Mouse (Mus musculus): ENCODE data around the gene Aig1. TPM values are rescaled to one million over a fixed set of nuclear protein-coding genes. Genes with fewer than 3 reads are reported as not detected.

Gene Aig1
- polyA plus RNA-seq, 1 experiment from 2014 or later, result 22.0 TPM

DNA sequence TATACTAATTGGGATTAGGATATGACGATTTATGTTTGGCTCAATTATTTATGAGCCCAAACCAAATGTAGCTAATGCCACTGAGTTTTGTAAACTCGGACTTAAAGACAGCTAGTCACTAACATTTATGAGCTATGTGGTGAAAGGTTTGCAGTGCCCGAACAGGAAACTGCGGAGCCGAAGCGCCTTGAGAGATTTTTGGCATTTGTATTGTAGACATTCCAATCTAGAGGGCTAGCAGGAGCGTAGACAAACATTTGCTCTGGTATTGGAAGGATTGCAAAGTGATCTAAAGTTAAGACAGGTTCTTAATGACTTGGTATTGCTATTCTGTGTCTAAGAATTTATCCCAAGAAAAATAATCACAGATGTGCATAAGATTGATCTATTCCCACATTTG lies 12.3 kb downstream of the Aig1 start:
- H3K4me3 ChIP-seq (ENCODE audit: low read depth, low read length), result no peak overlapping the region
- H3K27ac ChIP-seq (ENCODE audit: low read depth, low read length), result no peak overlapping the region
- no peak for ATAC-seq (replicated peaks; ENCODE audit: low FRiP score)
- DNase-seq (ENCODE audit: low spot score), result no peak
- peaks cover 2% of the 10 kb centered on the region; the same call in 1 of the 2 replicates for H3K4me1 ChIP-seq (replicated peaks; ENCODE audit: control insufficient read depth, insufficient read depth, low read length)
- no peak overlapping the region for H3K9ac ChIP-seq (ENCODE audit: low read length)
- H3K27me3 ChIP-seq (ENCODE audit: control insufficient read depth, insufficient read depth, low read length), result no peaks in the 10 kb centered on the region
- H3K4me2 ChIP-seq (ENCODE audit: low read depth, low read length, severe bottlenecking), result no peak overlapping the region
- 92% methylated on average over 7 of the region's 7 CpGs for WGBS
- no peaks in the 10 kb centered on the region for H3K9me3 ChIP-seq (ENCODE audit: control insufficient read depth, low read length)
- no peaks in the 10 kb centered on the region for H3K36me3 ChIP-seq (ENCODE audit: control insufficient read depth, insufficient read depth, low read length)

DNA sequence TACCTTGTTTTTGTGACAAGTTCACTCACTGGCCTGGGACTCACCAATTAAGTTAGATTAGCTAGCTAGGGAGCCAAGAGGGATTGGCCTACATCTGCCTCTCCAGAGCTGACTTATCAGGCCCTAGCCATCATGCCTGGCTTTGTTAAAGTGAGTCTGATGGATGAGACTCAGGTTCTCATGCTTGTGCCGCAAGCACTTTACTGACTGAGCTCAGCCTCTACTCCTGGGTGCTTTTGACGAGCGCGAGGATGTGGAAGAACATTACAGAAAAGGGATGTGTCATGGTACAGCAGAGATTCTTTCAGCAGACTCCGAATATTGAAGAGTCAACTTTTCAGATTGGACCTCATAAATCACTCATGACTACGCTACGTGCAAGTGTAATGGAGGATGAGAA lies 12.8 kb downstream of the Aig1 start:
- Histone ChIP-seq H3K4me1 (replicated peaks; ENCODE audit: control insufficient read depth, insufficient read depth, low read length) (no peaks in the 10 kb centered on the region), H3K36me3 (ENCODE audit: control insufficient read depth, insufficient read depth, low read length) (no peaks in the 10 kb centered on the region), H3K9me3 (ENCODE audit: control insufficient read depth, low read length) (no peaks in the 10 kb centered on the region), H3K27me3 (ENCODE audit: control insufficient read depth, insufficient read depth, low read length) (no peaks in the 10 kb centered on the region), H3K4me3 (ENCODE audit: low read depth, low read length) (no peak overlapping the region), H3K27ac (ENCODE audit: low read depth, low read length) (no peak overlapping the region), H3K4me2 (ENCODE audit: low read depth, low read length, severe bottlenecking) (no peak overlapping the region), H3K9ac (ENCODE audit: low read length) (no peak overlapping the region)
- ATAC-seq (replicated peaks; ENCODE audit: low FRiP score) (no peak), DNase-seq (ENCODE audit: low spot score) (no peak)
- 96% methylated on average over 7 of the region's 7 CpGs for WGBS

DNA sequence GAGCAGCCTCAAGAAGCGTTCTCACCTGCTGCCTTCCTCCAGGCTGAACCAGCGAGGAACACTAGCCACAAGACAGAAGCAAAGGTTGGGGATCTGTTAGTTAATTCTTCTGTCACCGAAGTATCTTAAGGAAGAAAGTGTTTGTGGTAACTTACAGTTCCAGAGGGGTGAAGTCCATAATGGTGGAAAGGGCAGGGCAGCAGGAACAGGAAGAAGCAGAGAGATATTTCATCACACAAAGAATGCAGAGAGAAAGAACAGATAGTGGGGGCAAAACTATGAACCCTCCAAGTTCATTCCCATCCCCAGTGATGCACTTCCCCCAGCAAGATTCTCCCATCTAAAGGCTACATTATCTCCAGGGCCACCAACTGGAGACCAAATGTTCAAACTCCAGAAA lies 13.7 kb downstream of the Aig1 start:
- Histone ChIP-seq H3K9ac (ENCODE audit: low read length) (no peak overlapping the region), H3K4me2 (ENCODE audit: low read depth, low read length, severe bottlenecking) (no peak overlapping the region), H3K27ac (ENCODE audit: low read depth, low read length) (no peak overlapping the region), H3K27me3 (ENCODE audit: control insufficient read depth, insufficient read depth, low read length) (no peaks in the 10 kb centered on the region), H3K4me1 (replicated peaks; ENCODE audit: control insufficient read depth, insufficient read depth, low read length) (no peaks in the 10 kb centered on the region), H3K4me3 (ENCODE audit: low read depth, low read length) (no peak overlapping the region), H3K36me3 (ENCODE audit: control insufficient read depth, insufficient read depth, low read length) (no peaks in the 10 kb centered on the region), H3K9me3 (ENCODE audit: control insufficient read depth, low read length) (no peaks in the 10 kb centered on the region)
- 91% methylated on average over 3 of the region's 3 CpGs for WGBS
- ATAC-seq (replicated peaks; ENCODE audit: low FRiP score), result no peak
- no peak for DNase-seq (ENCODE audit: low spot score)

DNA sequence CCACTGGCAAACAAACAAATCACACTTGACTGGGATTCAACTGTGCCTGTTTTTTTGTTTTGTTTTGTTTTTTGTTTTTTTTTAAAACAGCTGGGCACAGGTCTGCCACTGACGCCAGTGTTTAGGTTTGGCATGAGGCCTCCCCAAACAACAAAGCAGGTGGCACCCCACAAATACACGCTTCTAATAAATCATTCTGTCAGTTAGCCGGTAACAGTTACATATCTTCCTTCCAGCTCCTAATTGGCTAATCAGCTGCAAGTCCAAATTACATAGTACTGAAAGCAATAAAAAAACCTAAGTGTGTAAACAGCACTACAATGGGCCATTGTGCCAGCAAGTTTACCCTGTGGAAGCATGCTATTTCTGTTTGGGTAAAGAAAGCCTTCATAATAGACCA lies 18.7 kb downstream of the Aig1 start:
- H3K36me3 ChIP-seq (ENCODE audit: control insufficient read depth, insufficient read depth, low read length), result no peaks in the 10 kb centered on the region
- no peaks in the 10 kb centered on the region for H3K4me1 ChIP-seq (replicated peaks; ENCODE audit: control insufficient read depth, insufficient read depth, low read length)
- H3K27me3 ChIP-seq (ENCODE audit: control insufficient read depth, insufficient read depth, low read length), result no peaks in the 10 kb centered on the region
- no peak overlapping the region for H3K4me2 ChIP-seq (ENCODE audit: low read depth, low read length, severe bottlenecking)
- no peak overlapping the region for H3K9ac ChIP-seq (ENCODE audit: low read length)
- no peak overlapping the region for H3K27ac ChIP-seq (ENCODE audit: low read depth, low read length)
- no peak overlapping the region for H3K4me3 ChIP-seq (ENCODE audit: low read depth, low read length)
- H3K9me3 ChIP-seq (ENCODE audit: control insufficient read depth, low read length), result no peaks in the 10 kb centered on the region
- no peak for DNase-seq (ENCODE audit: low spot score)
- no peak for ATAC-seq (replicated peaks; ENCODE audit: low FRiP score)
- 33% methylated on average over 3 of the region's 3 CpGs for WGBS

DNA sequence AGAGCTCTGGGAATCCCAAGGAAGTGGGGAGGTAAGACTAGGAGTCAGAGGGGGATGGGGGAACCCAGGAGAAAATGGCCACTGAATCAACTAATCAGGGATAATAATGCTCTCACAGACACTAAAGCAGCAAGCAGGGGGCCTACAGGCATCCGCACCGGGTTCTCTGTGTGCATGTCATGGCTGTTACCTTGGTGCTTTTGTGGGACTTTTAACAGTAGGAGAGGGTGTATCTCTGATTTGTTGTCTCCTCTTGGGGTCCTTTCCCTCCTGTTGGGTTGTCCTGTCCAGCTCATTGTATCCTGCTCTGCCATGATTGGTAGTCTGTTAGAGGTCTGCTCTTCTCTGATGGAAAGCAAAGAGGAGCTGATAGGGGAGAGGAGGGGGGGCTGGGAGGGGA lies 19.6 kb downstream of the Aig1 start:
- Histone ChIP-seq H3K9me3 (ENCODE audit: control insufficient read depth, low read length) (no peaks in the 10 kb centered on the region), H3K4me1 (replicated peaks; ENCODE audit: control insufficient read depth, insufficient read depth, low read length) (no peaks in the 10 kb centered on the region), H3K9ac (ENCODE audit: low read length) (no peak overlapping the region), H3K4me3 (ENCODE audit: low read depth, low read length) (no peak overlapping the region), H3K36me3 (ENCODE audit: control insufficient read depth, insufficient read depth, low read length) (no peaks in the 10 kb centered on the region), H3K4me2 (ENCODE audit: low read depth, low read length, severe bottlenecking) (no peak overlapping the region), H3K27ac (ENCODE audit: low read depth, low read length) (no peak overlapping the region), H3K27me3 (ENCODE audit: control insufficient read depth, insufficient read depth, low read length) (no peaks in the 10 kb centered on the region)
- ATAC-seq (replicated peaks; ENCODE audit: low FRiP score), result peak; percentile 73
- WGBS, result 15% methylated on average over 2 of the region's 2 CpGs
- no peak for DNase-seq (ENCODE audit: low spot score)

- no peak for DNase-seq (ENCODE audit: low spot score)
- H3K4me2 ChIP-seq (ENCODE audit: low read depth, low read length, severe bottlenecking), result no peak overlapping the region
- no peak overlapping the region for H3K4me3 ChIP-seq (ENCODE audit: low read depth, low read length)
- no peak overlapping the region for H3K9ac ChIP-seq (ENCODE audit: low read length)
- no peaks in the 10 kb centered on the region for H3K9me3 ChIP-seq (ENCODE audit: control insufficient read depth, low read length)
- no peak overlapping the region for H3K27ac ChIP-seq (ENCODE audit: low read depth, low read length)
- no peaks in the 10 kb centered on the region for H3K4me1 ChIP-seq (replicated peaks; ENCODE audit: control insufficient read depth, insufficient read depth, low read length)
- no peak for ATAC-seq (replicated peaks; ENCODE audit: low FRiP score)
- H3K27me3 ChIP-seq (ENCODE audit: control insufficient read depth, insufficient read depth, low read length), result no peaks in the 10 kb centered on the region
- WGBS, result 94% methylated on average over 4 of the region's 4 CpGs
- no peaks in the 10 kb centered on the region for H3K36me3 ChIP-seq (ENCODE audit: control insufficient read depth, insufficient read depth, low read length)
Observed at GRCm38 (mm10) chr10:13844864-13845263, 23.9 kb downstream of the Aig1 start.

- ATAC-seq (replicated peaks; ENCODE audit: low FRiP score) (no peak), DNase-seq (ENCODE audit: low spot score) (no peak)
- Histone ChIP-seq H3K36me3 (ENCODE audit: control insufficient read depth, insufficient read depth, low read length) (no peaks in the 10 kb centered on the region), H3K4me3 (ENCODE audit: low read depth, low read length) (no peak overlapping the region), H3K27me3 (ENCODE audit: control insufficient read depth, insufficient read depth, low read length) (no peaks in the 10 kb centered on the region), H3K4me2 (ENCODE audit: low read depth, low read length, severe bottlenecking) (no peak overlapping the region), H3K9ac (ENCODE audit: low read length) (no peak overlapping the region), H3K9me3 (ENCODE audit: control insufficient read depth, low read length) (no peaks in the 10 kb centered on the region), H3K4me1 (replicated peaks; ENCODE audit: control insufficient read depth, insufficient read depth, low read length) (no peaks in the 10 kb centered on the region), H3K27ac (ENCODE audit: low read depth, low read length) (no peak overlapping the region)
- 39% methylated on average over 3 of the region's 3 CpGs for WGBS
Observed at GRCm38 (mm10) chr10:13843746-13844145, 25.0 kb downstream of the Aig1 start.

DNA sequence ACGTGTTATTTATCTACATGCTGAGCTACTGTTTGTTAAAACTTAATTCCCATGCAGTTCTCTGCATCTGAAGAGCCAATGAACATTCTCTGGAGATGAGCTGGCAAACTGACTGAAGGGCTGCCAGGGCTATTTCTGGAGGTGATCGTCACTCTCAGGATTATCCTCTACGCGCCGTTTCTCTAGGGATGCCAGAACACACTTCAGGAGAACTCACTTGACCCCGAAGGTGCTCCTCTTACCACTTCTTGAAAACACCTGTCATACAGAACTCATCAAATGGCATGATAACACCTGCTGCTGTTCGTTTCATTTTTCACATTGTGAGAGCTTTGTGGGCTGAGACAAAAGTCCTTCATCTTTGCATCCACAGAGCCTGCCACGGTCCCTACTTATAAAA lies 25.9 kb downstream of the Aig1 start:
- DNase-seq (ENCODE audit: low spot score), result no peak
- H3K9ac ChIP-seq (ENCODE audit: low read length), result no peak overlapping the region
- no peaks in the 10 kb centered on the region for H3K27me3 ChIP-seq (ENCODE audit: control insufficient read depth, insufficient read depth, low read length)
- no peak overlapping the region for H3K4me2 ChIP-seq (ENCODE audit: low read depth, low read length, severe bottlenecking)
- H3K27ac ChIP-seq (ENCODE audit: low read depth, low read length), result no peak overlapping the region
- no peaks in the 10 kb centered on the region for H3K4me1 ChIP-seq (replicated peaks; ENCODE audit: control insufficient read depth, insufficient read depth, low read length)
- H3K9me3 ChIP-seq (ENCODE audit: control insufficient read depth, low read length), result no peaks in the 10 kb centered on the region
- ATAC-seq (replicated peaks; ENCODE audit: low FRiP score), result no peak
- H3K4me3 ChIP-seq (ENCODE audit: low read depth, low read length), result no peak overlapping the region
- WGBS, result 89% methylated on average over 8 of the region's 8 CpGs
- no peaks in the 10 kb centered on the region for H3K36me3 ChIP-seq (ENCODE audit: control insufficient read depth, insufficient read depth, low read length)

GRCm38 (mm10) chr10:13838511-13839126 lies 30.2 kb downstream of the Aig1 start:
- no peak overlapping the region for H3K9ac ChIP-seq (ENCODE audit: low read length)
- no peak overlapping the region for H3K4me3 ChIP-seq (ENCODE audit: low read depth, low read length)
- 92% methylated on average over 6 of the region's 6 CpGs for WGBS
- H3K27ac ChIP-seq (ENCODE audit: low read depth, low read length), result no peak overlapping the region
- H3K4me1 ChIP-seq (replicated peaks; ENCODE audit: control insufficient read depth, insufficient read depth, low read length), result no peaks in the 10 kb centered on the region
- ATAC-seq (replicated peaks; ENCODE audit: low FRiP score) (no peak), DNase-seq (ENCODE audit: low spot score) (no peak)
- H3K27me3 ChIP-seq (ENCODE audit: control insufficient read depth, insufficient read depth, low read length), result no peaks in the 10 kb centered on the region
- H3K36me3 ChIP-seq (ENCODE audit: control insufficient read depth, insufficient read depth, low read length), result no peaks in the 10 kb centered on the region
- no peaks in the 10 kb centered on the region for H3K9me3 ChIP-seq (ENCODE audit: control insufficient read depth, low read length)
- no peak overlapping the region for H3K4me2 ChIP-seq (ENCODE audit: low read depth, low read length, severe bottlenecking)

All from forebrain, embryonic 11.5 days (tissue).